Mouse (Mus musculus): ENCODE measurements around the gene Gnb1l. TPM values are rescaled to one million over a fixed set of nuclear protein-coding genes. Genes with fewer than 3 reads are reported as not detected.
A peak's percentile ranks its signal among the peaks of the same experiment; 100 is the strongest.

Gene Gnb1l
- polyA plus RNA-seq (2012; fragmentation: generic; extraction: Trizol), result 6.6 TPM

- peak; percentile 88 for TF ChIP-seq POLR2AphosphoS2 (IDR thresholded peaks at IDR 0.05; ENCODE audit: insufficient read length, low read depth)
- peak in 1 of 3 experiments; percentile 33 for TF ChIP-seq MYOD1 (IDR thresholded peaks at IDR 0.05; ENCODE audit: control insufficient read depth in 1 of 3, insufficient read length in 2 of 3, low read depth in 2 of 3)
- TF ChIP-seq E2F4 (IDR thresholded peaks at IDR 0.05; ENCODE audit: insufficient read depth), result peak; percentile 81
- TF ChIP-seq MYOG (IDR thresholded peaks at IDR 0.05; ENCODE audit: control insufficient read depth in 1 of 3, insufficient read depth in 1 of 3, insufficient read length in 2 of 3, low read depth in 2 of 3), result no peak
- no peak for TF ChIP-seq MAX (IDR thresholded peaks at IDR 0.05; ENCODE audit: low read depth)
- TF ChIP-seq REST (IDR thresholded peaks at IDR 0.05; ENCODE audit: insufficient read depth, insufficient read length), result no peak
- TF ChIP-seq CEBPB (IDR thresholded peaks at IDR 0.05; ENCODE audit: insufficient read depth, poor library complexity, severe bottlenecking), result no peak
- no peak for TF ChIP-seq TCF3 (IDR thresholded peaks at IDR 0.05; ENCODE audit: insufficient read length, low read depth)
- TF ChIP-seq USF1 (IDR thresholded peaks at IDR 0.05; ENCODE audit: low read depth), result no peak
- TF ChIP-seq TCF12 (IDR thresholded peaks at IDR 0.05; ENCODE audit: insufficient read depth, poor library complexity, severe bottlenecking), result no peak
- no peak for TF ChIP-seq SRF (IDR thresholded peaks at IDR 0.05; ENCODE audit: control insufficient read depth, insufficient read length, low read depth)
- TF ChIP-seq POLR2A (IDR thresholded peaks at IDR 0.05; ENCODE audit: insufficient read length, low read depth), result peak; percentile 89
- Histone ChIP-seq H3K4me3 (peak within 1 kb of the TSS; percentile 89), H3K4me2 (ENCODE audit: low read depth) (peak within 1 kb of the TSS; percentile 89), H3ac (ENCODE audit: control insufficient read depth, insufficient read length) (peak within 1 kb of the TSS; percentile 76), H3K79me2 (ENCODE audit: control insufficient read depth, insufficient read depth) (peaks cover 4% of the 10 kb centered on the region), H3K36me3 (ENCODE audit: control insufficient read depth, insufficient read depth) (no peaks in the 10 kb centered on the region), H3K27me3 (ENCODE audit: control insufficient read depth, insufficient read depth, insufficient read length) (no peaks in the 10 kb centered on the region)
These were observed at the start of gene Gnb1l, which contains the start of gene Rtl10 for GRCm38 (mm10) chr16:18498558-18498990. Gene Gnb1l (plus strand): TSS chr16:18498713. Gene Rtl10 (plus strand): TSS chr16:18498901.

- Histone ChIP-seq H3ac (ENCODE audit: control insufficient read depth, insufficient read length) (no peak overlapping the region), H3K27me3 (ENCODE audit: control insufficient read depth, insufficient read depth, insufficient read length) (no peaks in the 10 kb centered on the region), H3K79me2 (ENCODE audit: control insufficient read depth, insufficient read depth) (no peaks in the 10 kb centered on the region), H3K36me3 (ENCODE audit: control insufficient read depth, insufficient read depth) (no peaks in the 10 kb centered on the region), H3K4me2 (ENCODE audit: low read depth) (no peak overlapping the region), H3K4me3 (no peak overlapping the region)
- TF ChIP-seq USF1 (IDR thresholded peaks at IDR 0.05; ENCODE audit: low read depth) (no peak), POLR2AphosphoS2 (IDR thresholded peaks at IDR 0.05; ENCODE audit: insufficient read length, low read depth) (no peak), MYOG (IDR thresholded peaks at IDR 0.05; ENCODE audit: control insufficient read depth in 1 of 3, insufficient read depth in 1 of 3, insufficient read length in 2 of 3, low read depth in 2 of 3) (no peak), SRF (IDR thresholded peaks at IDR 0.05; ENCODE audit: control insufficient read depth, insufficient read length, low read depth) (no peak), MAX (IDR thresholded peaks at IDR 0.05; ENCODE audit: low read depth) (no peak), MYOD1 (IDR thresholded peaks at IDR 0.05; ENCODE audit: control insufficient read depth in 1 of 3, insufficient read length in 2 of 3, low read depth in 2 of 3) (no peak)
These were observed 49.5 kb upstream of the Gnb1l start for GRCm38 (mm10) chr16:18449005-18449404.

- no peaks in the 10 kb centered on the region for H3K36me3 ChIP-seq (ENCODE audit: control insufficient read depth, insufficient read depth)
- no peaks in the 10 kb centered on the region for H3K79me2 ChIP-seq (ENCODE audit: control insufficient read depth, insufficient read depth)
- no peak overlapping the region for H3K4me3 ChIP-seq
- H3K4me2 ChIP-seq (ENCODE audit: low read depth), result no peak overlapping the region
- no peak for TF ChIP-seq TCF12 (IDR thresholded peaks at IDR 0.05; ENCODE audit: insufficient read depth, poor library complexity, severe bottlenecking)
- TF ChIP-seq POLR2A (IDR thresholded peaks at IDR 0.05; ENCODE audit: insufficient read length, low read depth), result no peak
- peak in 1 of 3 experiments; percentile 16 for TF ChIP-seq MYOD1 (IDR thresholded peaks at IDR 0.05; ENCODE audit: control insufficient read depth in 1 of 3, insufficient read length in 2 of 3, low read depth in 2 of 3)
- H3K27me3 ChIP-seq (ENCODE audit: control insufficient read depth, insufficient read depth, insufficient read length), result no peaks in the 10 kb centered on the region
- no peak overlapping the region for H3ac ChIP-seq (ENCODE audit: control insufficient read depth, insufficient read length)
These were observed 46.9 kb upstream of the Gnb1l start for GRCm38 (mm10) chr16:18451486-18452181.

- Histone ChIP-seq H3K36me3 (ENCODE audit: control insufficient read depth, insufficient read depth) (no peaks in the 10 kb centered on the region), H3K4me3 (no peak overlapping the region), H3K27me3 (ENCODE audit: control insufficient read depth, insufficient read depth, insufficient read length) (no peaks in the 10 kb centered on the region), H3ac (ENCODE audit: control insufficient read depth, insufficient read length) (no peak overlapping the region), H3K79me2 (ENCODE audit: control insufficient read depth, insufficient read depth) (no peaks in the 10 kb centered on the region), H3K4me2 (ENCODE audit: low read depth) (no peak overlapping the region)
- TF ChIP-seq TCF12 (IDR thresholded peaks at IDR 0.05; ENCODE audit: insufficient read depth, poor library complexity, severe bottlenecking) (no peak), POLR2A (IDR thresholded peaks at IDR 0.05; ENCODE audit: insufficient read length, low read depth) (no peak), REST (IDR thresholded peaks at IDR 0.05; ENCODE audit: insufficient read depth, insufficient read length) (no peak), POLR2AphosphoS2 (IDR thresholded peaks at IDR 0.05; ENCODE audit: insufficient read length, low read depth) (no peak), MYOG (IDR thresholded peaks at IDR 0.05; ENCODE audit: control insufficient read depth in 1 of 3, insufficient read depth in 1 of 3, insufficient read length in 2 of 3, low read depth in 2 of 3) (no peak), MYOD1 (IDR thresholded peaks at IDR 0.05; ENCODE audit: control insufficient read depth in 1 of 3, insufficient read length in 2 of 3, low read depth in 2 of 3) (no peak), MAX (IDR thresholded peaks at IDR 0.05; ENCODE audit: low read depth) (no peak), TCF3 (IDR thresholded peaks at IDR 0.05; ENCODE audit: insufficient read length, low read depth) (no peak), E2F4 (IDR thresholded peaks at IDR 0.05; ENCODE audit: insufficient read depth) (no peak), USF1 (IDR thresholded peaks at IDR 0.05; ENCODE audit: low read depth) (no peak), SRF (IDR thresholded peaks at IDR 0.05; ENCODE audit: control insufficient read depth, insufficient read length, low read depth) (no peak), CEBPB (IDR thresholded peaks at IDR 0.05; ENCODE audit: insufficient read depth, poor library complexity, severe bottlenecking) (no peak)
These were observed 46.1 kb upstream of the Gnb1l start for GRCm38 (mm10) chr16:18452361-18452862.
